Mouse (Mus musculus): Measurements from ENCODE around the gene Gm4858. TPM values are rescaled to one million over a fixed set of nuclear protein-coding genes. Genes with fewer than 3 reads are reported as not detected.
A peak's percentile ranks its signal among the peaks of the same experiment; 100 is the strongest.
"Not testable (repeated sequence)": the region's sequence is repeated elsewhere in the genome, so short reads cannot be mapped to it uniquely, and the experiment has no call there.

Gm4858 gene
- not detected in 2 replicates for polyA plus RNA-seq (2016; fragmentation: Nextera tagmentation; extraction: Ambion mirVana)

- not testable (repeated sequence) for H3K27me3 ChIP-seq (ENCODE audit: low read depth, poor library complexity, severe bottlenecking); H3K4me1 ChIP-seq; H3K4me3 ChIP-seq; DNase-seq (ENCODE audit: low spot score); H3K36me3 ChIP-seq; H3K27ac ChIP-seq; H3K9me3 ChIP-seq (replicated peaks)
These were observed at the start of gene Gm4858 for GRCm38 (mm10) chr3:93068523-93068922. Gm4858 (plus strand) TSS chr3:93068823.

GRCm38 (mm10) chr3:93018960-93019359 lies 49.7 kb upstream of the Gm4858 start, which contains the start of gene Lce1m:
Lce1m (minus strand) TSS chr3:93019060.
- Histone ChIP-seq H3K4me1 (0 out of 2 replicates have a peak, but pooled peaks cover 6% of the 10 kb centered on the region), H3K9me3 (replicated peaks) (no peaks in the 10 kb centered on the region), H3K27me3 (ENCODE audit: low read depth, poor library complexity, severe bottlenecking) (peaks cover 3% of the 10 kb centered on the region), H3K4me3 (no peak within 1 kb of the TSS), H3K36me3 (no peaks in the 10 kb centered on the region), H3K27ac (no peak within 1 kb of the TSS)
- no peak for DNase-seq (ENCODE audit: low spot score)
- WGBS: 92% methylated on average over 2 of the region's 2 CpGs

GRCm38 (mm10) chr3:93021171-93021570 lies 47.5 kb upstream of the Gm4858 start:
- 97% methylated on average over 1 of the region's 1 CpGs for WGBS
- Histone ChIP-seq H3K9me3 (replicated peaks) (no peaks in the 10 kb centered on the region), H3K27ac (no peak overlapping the region), H3K4me1 (no peaks in the 10 kb centered on the region), H3K27me3 (ENCODE audit: low read depth, poor library complexity, severe bottlenecking) (peaks cover 3% of the 10 kb centered on the region), H3K4me3 (no peak overlapping the region), H3K36me3 (no peaks in the 10 kb centered on the region)
- no peak for DNase-seq (ENCODE audit: low spot score)

GRCm38 (mm10) chr3:93023411-93024184 lies 45.0 kb upstream of the Gm4858 start:
- WGBS: 85% methylated on average over 3 of the region's 3 CpGs
- Histone ChIP-seq H3K4me3 (no peak overlapping the region), H3K36me3 (no peaks in the 10 kb centered on the region), H3K27me3 (ENCODE audit: low read depth, poor library complexity, severe bottlenecking) (no peaks in the 10 kb centered on the region), H3K27ac (no peak overlapping the region), H3K4me1 (no peaks in the 10 kb centered on the region), H3K9me3 (replicated peaks) (no peaks in the 10 kb centered on the region)
- DNase-seq (ENCODE audit: low spot score): no peak

- Histone ChIP-seq H3K27me3 (ENCODE audit: low read depth, poor library complexity, severe bottlenecking) (no peaks in the 10 kb centered on the region), H3K27ac (no peak overlapping the region), H3K36me3 (no peaks in the 10 kb centered on the region), H3K4me1 (no peaks in the 10 kb centered on the region), H3K4me3 (no peak overlapping the region), H3K9me3 (replicated peaks) (no peaks in the 10 kb centered on the region)
- 81% methylated on average over 2 of the region's 2 CpGs for WGBS
- no peak for DNase-seq (ENCODE audit: low spot score)
These were observed 43.1 kb upstream of the Gm4858 start for GRCm38 (mm10) chr3:93025486-93025885.

GRCm38 (mm10) chr3:93031450-93031849 lies 37.2 kb upstream of the Gm4858 start:
- WGBS: 69% methylated on average over 5 of the region's 5 CpGs

GRCm38 (mm10) chr3:93050182-93050581 lies 18.4 kb upstream of the Gm4858 start:
- Histone ChIP-seq H3K9me3 (replicated peaks) (no peaks in the 10 kb centered on the region), H3K4me3 (no peak overlapping the region), H3K27ac (no peak overlapping the region), H3K27me3 (ENCODE audit: low read depth, poor library complexity, severe bottlenecking) (no peaks in the 10 kb centered on the region), H3K4me1 (no peaks in the 10 kb centered on the region), H3K36me3 (no peaks in the 10 kb centered on the region)
- DNase-seq (ENCODE audit: low spot score): no peak
- WGBS: 88% methylated on average over 1 of the region's 1 CpGs

More at GRCm38 (mm10) chr3:93031450-93031849, 37.2 kb upstream of the Gm4858 start:
- no peak for DNase-seq (ENCODE audit: low spot score)
- Histone ChIP-seq H3K27me3 (ENCODE audit: low read depth, poor library complexity, severe bottlenecking) (no peaks in the 10 kb centered on the region), H3K27ac (no peak overlapping the region), H3K4me1 (no peaks in the 10 kb centered on the region), H3K9me3 (replicated peaks) (no peaks in the 10 kb centered on the region), H3K36me3 (no peaks in the 10 kb centered on the region), H3K4me3 (no peak overlapping the region)

GRCm38 (mm10) chr3:93052826-93053474 lies 15.7 kb upstream of the Gm4858 start:
- 61% methylated on average over 10 of the region's 10 CpGs for WGBS
- no peaks in the 10 kb centered on the region for H3K4me1 ChIP-seq
- peak; percentile 56 for DNase-seq (ENCODE audit: low spot score)
- H3K36me3 ChIP-seq: no peaks in the 10 kb centered on the region
- no peak overlapping the region for H3K4me3 ChIP-seq
- H3K27me3 ChIP-seq (ENCODE audit: low read depth, poor library complexity, severe bottlenecking): no peaks in the 10 kb centered on the region
- no peaks in the 10 kb centered on the region for H3K9me3 ChIP-seq (replicated peaks)
- H3K27ac ChIP-seq: no peak overlapping the region

- no peak for DNase-seq (ENCODE audit: low spot score)
- no peak overlapping the region for H3K4me3 ChIP-seq
- no peaks in the 10 kb centered on the region for H3K27me3 ChIP-seq (ENCODE audit: low read depth, poor library complexity, severe bottlenecking)
- 81% methylated on average over 2 of the region's 2 CpGs for WGBS
- no peak overlapping the region for H3K27ac ChIP-seq
- H3K4me1 ChIP-seq: no peaks in the 10 kb centered on the region
- no peaks in the 10 kb centered on the region for H3K36me3 ChIP-seq
- H3K9me3 ChIP-seq (replicated peaks): no peaks in the 10 kb centered on the region
These were observed 18.0 kb downstream of the Gm4858 start for GRCm38 (mm10) chr3:93086631-93087030.

- not testable (repeated sequence) for H3K9me3 ChIP-seq (replicated peaks); H3K4me3 ChIP-seq; DNase-seq (ENCODE audit: low spot score); H3K27me3 ChIP-seq (ENCODE audit: low read depth, poor library complexity, severe bottlenecking); H3K4me1 ChIP-seq; H3K36me3 ChIP-seq; H3K27ac ChIP-seq
- 42% methylated on average over 1 of the region's 1 CpGs for WGBS
These were observed 25.0 kb downstream of the Gm4858 start for GRCm38 (mm10) chr3:93093581-93093980.

GRCm38 (mm10) chr3:93096447-93096846 lies 27.8 kb downstream of the Gm4858 start:
- Histone ChIP-seq H3K9me3 (replicated peaks) (no peaks in the 10 kb centered on the region), H3K4me1 (no peaks in the 10 kb centered on the region), H3K27ac (no peak overlapping the region), H3K27me3 (ENCODE audit: low read depth, poor library complexity, severe bottlenecking) (no peaks in the 10 kb centered on the region), H3K4me3 (no peak overlapping the region), H3K36me3 (no peaks in the 10 kb centered on the region)
- no peak for DNase-seq (ENCODE audit: low spot score)
- 74% methylated on average over 2 of the region's 2 CpGs for WGBS

GRCm38 (mm10) chr3:93111668-93112067 lies 43.0 kb downstream of the Gm4858 start:
- Histone ChIP-seq H3K36me3 (no peaks in the 10 kb centered on the region), H3K4me3 (no peak overlapping the region), H3K9me3 (replicated peaks) (no peaks in the 10 kb centered on the region), H3K27me3 (ENCODE audit: low read depth, poor library complexity, severe bottlenecking) (no peaks in the 10 kb centered on the region), H3K27ac (no peak overlapping the region), H3K4me1 (no peaks in the 10 kb centered on the region)
- 42% methylated on average over 5 of the region's 5 CpGs for WGBS
- no peak for DNase-seq (ENCODE audit: low spot score)

GRCm38 (mm10) chr3:93114481-93114880 lies 45.9 kb downstream of the Gm4858 start:
- Histone ChIP-seq H3K36me3 (no peaks in the 10 kb centered on the region), H3K27me3 (ENCODE audit: low read depth, poor library complexity, severe bottlenecking) (no peaks in the 10 kb centered on the region), H3K4me3 (no peak overlapping the region), H3K9me3 (replicated peaks) (no peaks in the 10 kb centered on the region), H3K27ac (no peak overlapping the region), H3K4me1 (no peaks in the 10 kb centered on the region)
- 5% methylated on average over 2 of the region's 2 CpGs for WGBS
- peak; percentile 42 for DNase-seq (ENCODE audit: low spot score)

Measured in limb, embryonic 10.5 days (tissue).